Mouse (Mus musculus) embryo, embryonic 10.5 days (tissue): ENCODE results near the gene Trim44.

Experiments used
- DNase-seq: peaks from one replicate; pipeline ENCODE4 v3.0.0-alpha.2; 2015; ENCODE audit warnings: low spot score

The Trim44 gene

DNA sequence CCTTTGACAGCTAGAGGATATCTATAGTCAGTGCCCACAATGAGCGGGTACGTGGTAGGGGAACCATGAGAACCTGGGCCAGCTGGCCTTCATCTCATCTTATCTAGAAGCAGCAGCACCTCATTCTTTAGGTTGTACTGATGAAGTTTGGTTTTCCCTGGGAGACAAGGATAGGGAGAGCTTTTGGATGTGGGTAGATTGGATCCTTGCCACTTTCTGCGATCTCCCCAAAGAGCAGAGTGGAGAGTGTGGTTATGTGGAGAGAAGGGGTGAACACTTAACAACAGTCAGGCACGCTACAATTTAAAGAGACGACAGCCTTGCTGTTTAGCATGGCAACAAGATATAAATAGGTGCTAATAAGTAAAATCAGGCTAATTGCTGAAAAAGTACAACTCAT is 119.0 kb downstream of the Trim44 start:
- no peak for DNase-seq

DNA sequence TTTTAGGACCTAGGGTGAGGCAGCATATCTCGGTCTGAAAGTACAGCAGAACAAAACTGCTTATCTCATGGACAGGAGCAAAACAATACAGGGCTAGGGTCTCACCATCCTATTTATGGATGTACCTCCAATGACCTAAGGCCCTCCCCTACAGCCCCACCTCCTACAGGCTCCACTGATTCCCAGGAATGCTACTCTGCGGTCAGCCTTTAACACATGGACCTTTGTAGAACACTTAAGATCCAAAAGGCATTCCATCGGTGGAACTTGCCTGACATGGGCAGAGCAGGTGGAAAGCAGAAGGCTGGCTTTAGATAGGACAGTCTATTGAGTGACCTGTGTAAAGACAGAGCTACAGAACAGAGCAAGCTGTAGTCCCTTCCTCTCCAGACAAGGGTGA is 120.3 kb downstream of the Trim44 start:
- DNase-seq = no peak

DNA sequence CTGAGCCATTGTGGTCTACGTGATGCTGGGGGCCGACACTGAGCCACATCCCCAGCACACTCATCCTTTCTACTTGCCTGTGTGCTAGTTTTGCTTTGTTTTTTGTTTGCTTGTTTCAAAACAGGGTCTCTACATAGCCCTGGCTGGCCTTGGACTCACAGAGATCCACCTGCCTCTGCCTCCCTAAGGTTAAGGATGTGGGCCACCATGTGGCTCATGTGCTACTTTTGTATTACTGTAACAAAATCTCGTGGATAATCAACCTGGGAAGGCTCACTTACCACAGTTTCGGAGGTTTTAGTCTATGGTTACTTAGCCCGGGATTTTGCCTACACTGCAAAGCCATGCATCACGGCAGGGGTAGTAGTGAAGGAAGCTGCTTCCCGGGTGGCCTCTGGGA is 125.5 kb downstream of the Trim44 start:
- no peak for DNase-seq

GRCm38 (mm10) chr2:102279779-102280178 is 127.8 kb downstream of the Trim44 start:
- no peak for DNase-seq

GRCm38 (mm10) chr2:102277946-102278345 is 129.7 kb downstream of the Trim44 start:
- peak; percentile 60 for DNase-seq

- DNase-seq = no peak
Measured at GRCm38 (mm10) chr2:102273280-102273679, 134.3 kb downstream of the Trim44 start.

DNA sequence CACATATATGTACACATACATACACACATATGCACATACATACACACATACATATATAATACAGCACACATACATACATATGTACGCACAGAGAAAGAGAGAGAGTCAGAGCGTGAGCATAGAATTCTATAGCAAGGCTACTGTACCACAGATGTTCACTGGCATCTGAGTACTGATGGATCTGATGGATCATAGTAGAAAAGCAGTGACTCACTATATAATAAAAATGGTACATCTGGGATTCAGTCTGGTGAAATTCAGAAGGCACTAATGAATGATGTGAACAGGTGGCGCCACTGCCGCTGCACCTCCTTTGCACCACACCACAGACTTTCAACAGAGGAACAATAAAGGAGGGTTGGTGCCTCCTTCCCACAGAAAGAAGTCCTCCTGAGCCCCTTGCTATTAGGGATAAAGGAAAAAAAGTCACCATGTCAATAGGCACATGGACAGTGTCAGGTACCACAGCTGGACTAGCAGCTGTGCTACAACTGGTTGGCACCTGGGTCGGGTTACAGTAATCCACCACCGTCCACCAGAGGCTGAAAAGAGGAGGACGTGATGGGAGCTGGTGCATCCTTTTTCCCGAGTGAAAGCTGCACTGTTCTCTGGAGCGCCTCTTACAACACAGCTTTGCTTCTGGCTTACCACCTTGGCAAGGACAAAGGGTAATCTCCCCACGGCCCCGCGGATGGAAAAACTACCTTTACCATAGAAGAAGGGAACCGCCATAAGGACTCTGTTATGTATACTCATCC is 139.9 kb downstream of the Trim44 start:
- no peak for DNase-seq

DNA sequence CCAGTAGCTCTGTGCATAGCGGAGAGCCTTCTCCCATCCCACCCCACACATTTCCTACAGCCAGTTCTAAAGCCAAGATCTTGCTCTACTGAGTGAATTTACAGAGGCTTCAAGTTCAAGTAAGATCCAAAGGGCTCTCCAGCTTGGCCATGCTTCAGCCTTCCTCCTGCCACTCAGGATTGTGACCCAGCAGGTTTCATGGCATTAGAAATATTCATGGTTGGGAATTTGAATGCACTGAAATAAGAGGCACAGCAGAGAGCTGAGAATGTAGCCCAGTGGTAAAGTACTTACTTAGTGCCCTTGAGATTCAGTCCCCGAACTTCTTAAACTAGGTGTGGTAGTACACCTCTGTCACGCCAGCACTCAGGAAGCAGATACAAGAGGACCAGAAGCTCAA is 140.7 kb downstream of the Trim44 start:
- no peak for DNase-seq

DNA sequence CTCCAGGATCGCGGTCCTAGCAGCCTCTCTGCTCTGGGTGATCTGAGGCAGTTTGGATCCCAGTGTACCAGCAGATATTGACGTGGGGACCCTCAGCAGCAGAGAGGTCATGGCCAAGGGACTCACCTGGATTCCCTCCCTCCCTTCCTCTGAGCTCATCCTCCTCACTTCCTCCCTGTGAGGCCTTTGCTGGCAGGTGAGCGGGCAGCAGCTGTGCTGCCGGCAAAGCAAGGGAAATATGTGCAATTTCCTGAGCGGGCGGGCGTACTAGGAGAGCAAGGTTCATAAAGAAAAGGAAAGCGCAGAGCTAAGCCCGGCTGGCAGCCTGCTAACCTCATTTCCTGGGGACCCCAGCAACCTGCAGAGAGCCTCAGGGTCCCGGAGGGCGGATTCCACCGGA is 148.5 kb downstream of the Trim44 start:
- peak; percentile 30 for DNase-seq

DNA sequence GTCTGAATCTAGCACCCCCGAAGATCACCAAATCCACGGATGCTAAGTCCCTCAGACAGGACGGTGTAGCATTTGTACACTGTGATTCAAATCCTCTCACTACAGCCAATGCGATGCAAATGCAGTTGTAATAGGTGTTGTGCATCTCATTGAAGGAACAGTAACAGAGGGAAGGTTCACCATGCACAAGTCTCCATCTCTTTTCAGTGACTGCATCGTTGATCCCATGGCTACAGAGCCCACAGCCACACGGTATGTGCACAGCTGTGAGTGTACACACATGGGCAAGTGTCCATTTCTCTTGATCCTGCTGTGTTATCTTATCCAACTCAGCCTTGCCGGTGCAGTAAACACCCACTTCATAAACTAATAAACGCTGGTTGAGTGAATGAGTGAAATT is 148.9 kb downstream of the Trim44 start:
- DNase-seq = peak; percentile 24

GRCm38 (mm10) chr2:102257964-102258605 is 149.5 kb downstream of the Trim44 start:
- peak; percentile 35 for DNase-seq

- DNase-seq = no peak
Measured at GRCm38 (mm10) chr2:102256591-102257335, 150.9 kb downstream of the Trim44 start.

DNA sequence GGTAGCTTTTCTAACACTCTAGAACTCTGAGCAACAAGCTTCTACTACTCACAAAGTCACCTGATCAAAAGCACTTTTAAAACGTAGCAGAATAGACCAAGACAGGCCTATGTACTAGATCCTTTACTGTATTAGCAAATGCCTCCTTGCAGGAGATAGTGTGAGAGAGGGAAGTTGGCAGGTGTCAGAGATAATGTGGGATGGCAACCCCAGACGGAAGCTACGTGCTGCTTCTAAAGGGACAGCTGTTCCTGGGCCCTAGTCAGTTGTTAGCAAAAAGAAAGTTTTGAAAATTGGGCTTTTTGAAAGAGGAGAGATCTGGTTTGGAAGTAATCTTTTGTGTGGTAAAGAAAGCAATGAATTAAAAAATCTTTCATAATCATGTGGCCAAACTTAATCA is 151.5 kb downstream of the Trim44 start:
- no peak for DNase-seq

GRCm38 (mm10) chr2:102253204-102253603 is 154.4 kb downstream of the Trim44 start:
- no peak for DNase-seq

DNA sequence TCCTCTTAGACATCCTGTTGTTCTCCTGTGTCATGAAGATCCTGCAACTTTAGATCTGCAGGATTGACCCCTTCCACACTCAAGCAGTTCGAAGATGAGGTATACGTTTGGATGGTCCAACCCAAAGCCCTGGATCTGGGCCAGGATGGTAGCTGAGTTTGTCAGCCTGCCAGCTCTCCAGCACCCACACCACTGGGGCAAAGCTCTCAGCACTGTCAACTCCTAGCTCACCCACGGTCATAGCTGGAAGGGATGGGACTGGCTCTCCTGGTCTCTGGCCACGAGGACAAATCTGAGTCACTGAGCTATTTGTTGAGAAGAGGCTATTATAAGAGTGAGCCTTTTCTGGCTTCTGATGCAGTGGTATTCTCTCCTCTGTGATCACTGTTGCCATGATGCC is 155.0 kb downstream of the Trim44 start:
- no peak for DNase-seq
